Mouse (Mus musculus): ENCODE measurements around the gene Ncam2. TPM values are rescaled to one million over a fixed set of nuclear protein-coding genes. Genes with fewer than 3 reads are reported as not detected.

Gene Ncam2
- polyA plus RNA-seq, 1 experiment from 2014 or later: 0.04 TPM

GRCm38 (mm10) chr16:81656550-81656949, 456.1 kb downstream of the Ncam2 start:
- Histone ChIP-seq H3K36me3 (no peaks in the 10 kb centered on the region), H3K9ac (no peak overlapping the region), H3K4me1 (replicated peaks) (no peaks in the 10 kb centered on the region), H3K27ac (ENCODE audit: poor library complexity, severe bottlenecking) (no peak overlapping the region), H3K4me2 (no peak overlapping the region), H3K4me3 (no peak overlapping the region), H3K9me3 (replicated peaks) (no peaks in the 10 kb centered on the region), H3K27me3 (replicated peaks) (no peaks in the 10 kb centered on the region)
- ATAC-seq (ENCODE audit: insufficient number of reproducible peaks, low FRiP score): no peak
- 78% methylated on average over 2 of the region's 2 CpGs for WGBS

DNA sequence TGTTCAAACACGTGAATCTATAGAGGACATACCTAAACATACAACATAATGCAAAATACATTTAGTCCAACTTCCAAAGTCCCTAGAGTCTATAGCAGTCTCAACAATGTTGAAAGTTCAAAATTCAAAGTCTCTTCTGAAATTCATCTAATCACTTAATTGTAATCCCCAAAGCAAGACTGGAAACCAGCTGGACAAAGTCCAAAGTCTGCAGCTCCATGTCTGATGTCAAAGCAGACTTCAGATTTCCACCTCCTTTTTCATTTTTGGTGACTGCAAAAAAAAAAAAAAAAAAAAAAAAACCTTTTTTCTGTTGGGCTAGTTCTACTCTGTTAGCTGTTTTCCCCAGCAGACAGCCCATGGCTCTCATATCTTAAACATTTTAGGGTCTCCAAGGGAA, 473.4 kb downstream of the Ncam2 start:
- Histone ChIP-seq H3K4me2 (no peak overlapping the region), H3K27me3 (replicated peaks) (no peaks in the 10 kb centered on the region), H3K4me3 (no peak overlapping the region), H3K36me3 (no peaks in the 10 kb centered on the region), H3K9ac (no peak overlapping the region), H3K27ac (ENCODE audit: poor library complexity, severe bottlenecking) (no peak overlapping the region), H3K4me1 (replicated peaks) (no peaks in the 10 kb centered on the region), H3K9me3 (replicated peaks) (0 out of 2 replicates have a peak, but pooled peaks cover 4% of the 10 kb centered on the region)
- 61% methylated on average over 1 of the region's 1 CpGs for WGBS
- no peak for ATAC-seq (ENCODE audit: insufficient number of reproducible peaks, low FRiP score)

- Histone ChIP-seq H3K4me2 (no peak overlapping the region), H3K36me3 (no peaks in the 10 kb centered on the region), H3K9ac (no peak overlapping the region), H3K27ac (ENCODE audit: poor library complexity, severe bottlenecking) (no peak overlapping the region), H3K27me3 (replicated peaks) (no peaks in the 10 kb centered on the region), H3K4me1 (replicated peaks) (no peaks in the 10 kb centered on the region), H3K4me3 (no peak overlapping the region), H3K9me3 (replicated peaks) (0 out of 2 replicates have a peak, but pooled peaks cover 8% of the 10 kb centered on the region)
- 58% methylated on average over 1 of the region's 1 CpGs for whole genome bisulfite sequencing
- no peak for ATAC-seq (ENCODE audit: insufficient number of reproducible peaks, low FRiP score)
These were observed 475.0 kb downstream of the Ncam2 start for GRCm38 (mm10) chr16:81675546-81675945.
